In the genomic region with DNA sequence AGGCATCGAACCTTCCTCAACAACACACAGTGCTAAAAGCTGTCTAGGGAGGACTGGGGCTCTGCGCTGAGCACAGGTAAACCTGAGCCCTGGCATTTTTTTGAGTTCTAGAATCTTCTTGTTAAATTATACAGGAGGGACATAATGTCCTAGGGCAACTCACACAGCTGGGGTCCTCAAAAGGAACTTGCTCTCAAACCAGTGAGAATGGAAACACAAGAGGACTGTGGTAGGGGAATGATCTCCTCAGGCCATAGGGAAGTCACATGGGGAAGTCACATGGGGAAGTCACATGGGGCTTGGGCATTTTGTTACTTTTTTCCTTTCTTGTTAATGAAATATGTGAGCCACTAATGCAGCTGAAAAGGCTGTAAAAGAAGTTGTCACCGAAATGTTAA, we compare ENCODE assay signal across 13 mouse cellular contexts.
DNase-seq lines count a peak whose midpoint lies in the region; ATAC-seq lines count a peak whose summit lies in the region.
"Had no signal": no experiment of that assay in that cellular context is flagged by ENCODE, and none has a peak within 500 bp of the region (broad histone marks: within the 10 kb centered on the region; RNA-seq: fewer than 3 reads in every experiment).

No protein-coding gene starts in this region.

- no peak overlapping the region for H3K27ac ChIP-seq in heart, embryonic 12.5 days (ENCODE audit: poor library complexity, severe bottlenecking)
- H3K27ac ChIP-seq in forebrain, embryonic 12.5 days, result peak overlapping the region; percentile 94
- no peak overlapping the region for H3K27ac ChIP-seq in midbrain, embryonic 11.5 days (ENCODE audit: low read depth, low read length)

- 0 out of 2 replicates have a peak overlapping the region, but pooled peaks have one; percentile 18 for H3K4me2 ChIP-seq in heart, embryonic 12.5 days
- peak overlapping the region; percentile 37 for H3K4me2 ChIP-seq in forebrain, embryonic 12.5 days
- no peak overlapping the region for H3K4me2 ChIP-seq in midbrain, embryonic 11.5 days
- H3K4me2 ChIP-seq: liver, embryonic 11.5 days had no signal

- H3K27me3 ChIP-seq in heart, embryonic 12.5 days (replicated peaks), result peaks cover 18% of the 10 kb centered on the region; the same call in 1 of the 2 replicates
- H3K27me3 ChIP-seq in forebrain, embryonic 12.5 days, result no peaks in the 10 kb centered on the region
- H3K27me3 ChIP-seq in midbrain, embryonic 11.5 days (ENCODE audit: control insufficient read depth, insufficient read depth, low read length), result no peaks in the 10 kb centered on the region

- no peaks in the 10 kb centered on the region for H3K36me3 ChIP-seq in heart, embryonic 12.5 days
- no peaks in the 10 kb centered on the region for H3K36me3 ChIP-seq in forebrain, embryonic 12.5 days (replicated peaks)
- H3K36me3 ChIP-seq in midbrain, embryonic 11.5 days (ENCODE audit: control insufficient read depth, insufficient read depth, low read length), result no peaks in the 10 kb centered on the region

- ATAC-seq in heart, embryonic 12.5 days (ENCODE audit: insufficient number of reproducible peaks, low FRiP score), result no peak
- peak; percentile 66 for ATAC-seq in forebrain, embryonic 12.5 days (ENCODE audit: low FRiP score)
- peak; percentile 13; the same call in 1 of the 2 replicates for ATAC-seq in midbrain, embryonic 11.5 days (ENCODE audit: low FRiP score)

- intact Hi-C loops in gastrocnemius, postnatal 36 days (cut with DNase I), result loop anchor here (5.0 kb wide), 1 partner anchor 90 kb away; no protein-coding TSS in a partner anchor

- 69% methylated on average over 3 of the region's 3 CpGs for WGBS in heart, embryonic 12.5 days
- 28% methylated on average over 3 of the region's 3 CpGs for WGBS in forebrain, embryonic 12.5 days
- 62% methylated on average over 3 of the region's 3 CpGs for WGBS in midbrain, embryonic 11.5 days

- no peak overlapping the region for H3K9ac ChIP-seq in heart, embryonic 12.5 days
- no peak overlapping the region for H3K9ac ChIP-seq in forebrain, embryonic 12.5 days
- no peak overlapping the region for H3K9ac ChIP-seq in midbrain, embryonic 11.5 days (ENCODE audit: low read length)

- H3K4me3 ChIP-seq in heart, embryonic 12.5 days, result no peak overlapping the region
- no peak overlapping the region for H3K4me3 ChIP-seq in forebrain, embryonic 12.5 days (replicated peaks)
- no peak overlapping the region for H3K4me3 ChIP-seq in midbrain, embryonic 11.5 days (ENCODE audit: low read depth, low read length)
- H3K4me3 ChIP-seq: left cerebral cortex, adult 2 months had no signal

- no peaks in the 10 kb centered on the region for H3K9me3 ChIP-seq in heart, embryonic 12.5 days (replicated peaks)
- no peaks in the 10 kb centered on the region for H3K9me3 ChIP-seq in forebrain, embryonic 12.5 days
- H3K9me3 ChIP-seq in midbrain, embryonic 11.5 days (ENCODE audit: control insufficient read depth, low read length), result no peaks in the 10 kb centered on the region

- no peak for DNase-seq in heart, adult 18-20 months
- DNase-seq in ES-CJ7 (ENCODE audit: low read depth, low spot score), result peak; percentile 62
- DNase-seq in midbrain, embryonic 11.5 days (ENCODE audit: low spot score, missing footprints), result peak; percentile 87
- DNase-seq in adrenal gland, postnatal 25 days, result no peak
- no peak for DNase-seq in gastrocnemius, postnatal 36 days
- no peak for DNase-seq in cerebellum, postnatal 4 days (ENCODE audit: low spot score in 2 of 2)
- DNase-seq: adrenal gland, adult 8-10 months; cerebellum, adult 18-20 months; thymus, postnatal 25 days had no signal

- peaks cover 21% of the 10 kb centered on the region for H3K4me1 ChIP-seq in heart, embryonic 12.5 days (replicated peaks)
- H3K4me1 ChIP-seq in forebrain, embryonic 12.5 days, result peaks cover 43% of the 10 kb centered on the region
- H3K4me1 ChIP-seq in midbrain, embryonic 11.5 days (ENCODE audit: control insufficient read depth, insufficient read depth, low read length), result peaks cover 31% of the 10 kb centered on the region

Comparison
In these comparisons a context has a peak if more than half of its experiments do, and no peak if none do; other contexts are left out.
1. DNase-seq: peak in ES-CJ7 (single experiment) and midbrain, embryonic 11.5 days (single experiment); none in heart, adult 18-20 months (0 of 2), adrenal gland, postnatal 25 days (single experiment), gastrocnemius, postnatal 36 days (0 of 2) and cerebellum, postnatal 4 days (0 of 2).